Mouse (Mus musculus) cerebellum, adult 11 months (tissue): ENCODE data around the gene Epp13.
"Not testable (repeated sequence)": the region's sequence is repeated elsewhere in the genome, so short reads cannot be mapped to it uniquely, and the experiment has no call there.

Source experiments
- DNase-seq: peaks from one replicate; pipeline ENCODE4 v3.0.0; 2022

Epp13 gene

DNA sequence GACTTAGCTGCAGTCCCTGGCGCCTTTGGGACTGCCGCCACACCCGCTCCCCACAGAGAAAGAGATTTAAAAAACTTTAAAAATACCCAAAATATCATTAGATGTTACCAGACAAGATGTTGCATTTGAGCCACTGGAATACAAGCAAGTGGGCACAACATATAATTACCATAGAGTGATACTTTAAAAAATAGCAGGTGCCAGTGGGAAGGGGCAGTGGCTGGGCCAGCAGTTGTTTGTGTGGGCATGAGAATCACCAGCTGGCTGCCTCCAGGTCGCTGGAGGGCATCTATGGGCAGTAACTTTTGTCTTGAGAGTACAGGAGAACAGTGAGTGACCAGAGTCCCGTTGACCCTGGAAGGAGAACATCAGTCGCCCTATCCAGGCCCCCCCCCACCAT is at the start of gene Epp13:
TSS of gene Epp13 (plus strand) at position 301 of the 400 bp plus-strand sequence.
- DNase-seq: no peak

DNA sequence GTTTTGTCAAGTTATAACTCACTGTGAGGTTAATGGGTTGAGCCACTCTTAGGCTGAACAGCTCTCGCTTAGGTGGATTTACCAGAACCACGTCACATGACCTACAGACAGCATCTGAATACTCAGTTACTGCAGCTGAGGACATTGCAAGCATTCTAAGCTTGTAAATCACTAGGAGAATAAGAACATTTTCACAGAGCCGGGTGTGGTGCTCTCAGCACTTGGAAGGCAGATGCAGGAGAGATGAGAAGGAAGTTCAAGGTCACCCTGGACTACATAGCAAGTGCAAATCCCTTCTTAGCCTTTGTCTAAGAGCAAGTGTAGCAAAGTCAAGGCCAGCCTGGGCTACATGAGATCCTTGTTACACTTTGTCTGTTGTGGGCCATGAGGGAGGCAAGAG is 48.3 kb upstream of the Epp13 start:
- DNase-seq: no peak

DNA sequence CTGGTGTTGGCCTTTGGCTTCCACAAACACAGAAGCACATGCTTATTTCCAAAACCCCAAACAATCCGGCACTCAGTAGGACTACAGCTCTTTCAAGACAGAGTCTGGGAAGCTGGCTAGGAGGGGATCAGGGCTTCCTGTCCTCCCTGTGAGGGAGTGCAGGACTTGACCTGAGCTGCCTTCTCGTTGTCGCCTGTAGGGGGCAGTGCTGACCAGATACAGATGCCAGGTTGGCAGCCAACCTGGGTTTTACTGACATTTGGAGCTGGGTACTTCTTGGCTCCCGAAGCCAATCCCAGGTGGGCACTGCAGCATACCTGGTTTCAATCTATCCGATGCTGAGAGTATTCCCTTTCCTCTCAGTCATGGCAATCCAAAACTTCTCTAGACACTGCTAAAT is 39.4 kb upstream of the Epp13 start:
- DNase-seq: peak; percentile 24

DNA sequence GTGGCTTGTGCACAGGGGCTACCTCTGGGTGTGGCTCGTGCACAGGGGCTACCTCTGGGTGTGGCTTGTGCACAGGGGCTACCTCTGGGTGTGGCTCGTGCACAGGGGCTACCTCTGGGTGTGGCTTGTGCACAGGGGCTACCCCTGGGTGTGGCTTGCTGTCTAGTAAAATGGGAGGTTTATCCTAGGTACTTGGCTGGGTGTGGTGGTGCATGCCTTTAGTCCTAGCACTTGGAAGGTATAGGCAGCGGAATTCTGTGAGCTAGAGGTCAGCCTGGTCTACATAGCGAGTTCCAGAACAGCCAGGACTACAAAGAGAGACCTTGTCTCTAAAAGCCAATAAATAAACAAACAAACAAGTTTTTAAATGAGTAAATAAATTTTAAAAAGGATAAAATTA is 37.8 kb upstream of the Epp13 start:
- DNase-seq: not testable (repeated sequence)

- no peak for DNase-seq
These were observed 32.4 kb upstream of the Epp13 start for GRCm38 (mm10) chr7:6220147-6220546.

DNA sequence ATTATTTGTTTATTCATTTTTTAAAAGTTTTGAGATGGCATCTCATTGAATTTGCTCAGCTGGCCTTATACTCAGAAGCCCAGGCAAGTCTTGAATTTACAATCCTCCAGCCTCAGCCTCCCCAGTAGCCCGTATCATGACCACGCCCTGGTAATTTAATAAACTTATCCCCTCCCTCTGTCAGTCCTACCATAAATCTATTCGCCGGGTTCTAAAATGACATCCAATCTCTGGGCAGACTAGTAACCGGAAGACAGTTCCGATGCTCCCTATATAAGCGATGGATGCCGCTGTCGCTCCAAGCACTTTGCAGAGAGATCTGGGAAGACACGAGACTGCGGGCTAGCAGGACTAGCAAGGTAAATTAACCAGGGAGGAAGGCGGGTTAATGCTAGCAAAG is 30.5 kb upstream of the Epp13 start, which contains the start of gene Zscan5b:
TSS of gene Zscan5b (plus strand) at position 301 of the 400 bp plus-strand sequence.
- DNase-seq: no peak

GRCm38 (mm10) chr7:6228491-6228890 is 24.0 kb upstream of the Epp13 start:
- DNase-seq: not testable (repeated sequence)

GRCm38 (mm10) chr7:6239787-6240186 is 12.7 kb upstream of the Epp13 start:
- DNase-seq: no peak

GRCm38 (mm10) chr7:6240841-6241425 is 11.6 kb upstream of the Epp13 start:
- DNase-seq: peak; percentile 33

- no peak for DNase-seq
These were observed 7.9 kb upstream of the Epp13 start for GRCm38 (mm10) chr7:6244361-6245292.

DNA sequence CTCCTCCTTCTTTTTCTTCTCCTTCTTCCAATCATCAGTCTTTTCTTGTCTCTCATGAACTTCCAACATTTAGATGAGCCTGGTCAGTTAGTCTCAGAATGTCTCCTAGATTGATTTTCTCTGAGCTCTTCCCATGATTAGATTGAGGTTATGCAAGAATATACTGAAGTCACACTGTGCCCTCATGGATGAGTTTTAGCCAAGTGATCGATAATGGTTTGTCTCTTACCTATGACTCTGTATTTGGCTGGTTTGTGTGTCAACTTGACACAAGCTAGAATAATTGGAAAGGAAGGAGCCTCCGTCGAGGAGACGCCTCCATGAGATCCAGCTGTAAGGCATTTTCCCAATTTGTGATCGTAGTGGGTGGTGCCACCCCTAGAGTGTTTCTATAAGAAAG is 1.9 kb downstream of the Epp13 start:
- DNase-seq: no peak

GRCm38 (mm10) chr7:6257386-6257785 is 4.9 kb downstream of the Epp13 start:
- no peak for DNase-seq

DNA sequence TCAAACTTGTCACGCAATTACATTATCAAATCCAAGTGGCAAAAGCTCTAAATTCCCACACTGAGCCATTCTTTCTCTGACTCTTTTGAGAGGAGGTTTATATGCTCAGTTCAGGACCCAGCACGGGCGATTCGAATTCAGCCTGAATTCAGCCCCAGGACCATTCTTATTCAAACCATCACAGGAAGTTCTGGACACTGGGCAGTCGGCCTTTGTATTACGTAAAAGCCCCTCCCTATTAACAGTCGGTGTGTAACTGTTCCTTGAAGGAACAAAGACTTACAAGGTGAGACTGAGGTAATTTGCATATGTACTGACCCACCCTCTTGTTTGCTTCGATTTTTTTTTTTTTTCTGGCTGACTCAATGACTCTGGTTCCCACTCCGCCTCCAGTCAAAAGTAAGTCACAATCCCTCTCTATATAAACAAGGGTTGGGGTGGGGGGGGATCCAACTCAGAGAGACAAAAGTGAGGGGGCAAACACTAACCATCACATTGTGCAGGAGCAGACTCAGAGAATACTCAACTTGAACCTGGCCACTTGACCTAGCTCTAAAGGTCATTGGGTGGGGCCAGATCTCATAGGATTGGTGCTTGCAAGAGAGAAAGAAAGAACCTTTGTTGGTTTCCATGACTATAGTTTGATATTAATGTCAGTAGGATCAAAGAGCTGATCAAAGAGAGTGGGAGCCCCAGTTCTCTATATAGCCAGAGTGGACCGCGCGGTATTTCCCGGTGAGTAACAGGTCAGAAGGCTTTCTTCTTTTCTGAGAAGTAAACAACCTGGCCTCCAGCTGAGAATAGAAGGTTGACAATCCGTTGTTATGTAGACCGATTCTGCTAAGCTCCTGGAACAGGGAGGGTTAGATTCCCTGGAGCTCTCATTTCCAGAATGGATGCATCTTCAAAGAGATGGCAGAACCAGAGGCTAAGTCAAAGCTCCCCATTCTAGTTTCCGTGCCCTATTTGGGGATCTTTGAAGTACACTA is 6.0 kb downstream of the Epp13 start:
- no peak for DNase-seq

DNA sequence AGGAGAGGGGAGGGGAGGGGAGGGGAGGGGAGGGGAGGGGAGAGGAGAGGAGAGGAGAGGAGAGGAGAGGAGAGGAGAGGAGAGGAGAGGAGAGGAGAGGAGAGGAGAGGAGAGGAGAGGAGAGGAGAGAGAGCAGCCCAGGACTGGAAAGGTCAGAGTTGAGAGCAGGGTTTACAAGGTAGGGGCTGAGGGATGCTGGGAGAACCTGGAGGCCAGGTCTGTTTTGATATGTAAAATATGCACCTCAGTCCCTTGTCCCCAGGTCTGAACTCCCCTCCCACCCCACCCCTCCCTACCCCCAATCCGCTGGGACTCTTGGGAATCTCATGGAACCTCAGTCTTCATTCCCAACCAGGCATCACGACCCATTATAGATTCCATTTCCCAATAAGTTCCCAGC is 7.5 kb downstream of the Epp13 start:
- not testable (repeated sequence) for DNase-seq

DNA sequence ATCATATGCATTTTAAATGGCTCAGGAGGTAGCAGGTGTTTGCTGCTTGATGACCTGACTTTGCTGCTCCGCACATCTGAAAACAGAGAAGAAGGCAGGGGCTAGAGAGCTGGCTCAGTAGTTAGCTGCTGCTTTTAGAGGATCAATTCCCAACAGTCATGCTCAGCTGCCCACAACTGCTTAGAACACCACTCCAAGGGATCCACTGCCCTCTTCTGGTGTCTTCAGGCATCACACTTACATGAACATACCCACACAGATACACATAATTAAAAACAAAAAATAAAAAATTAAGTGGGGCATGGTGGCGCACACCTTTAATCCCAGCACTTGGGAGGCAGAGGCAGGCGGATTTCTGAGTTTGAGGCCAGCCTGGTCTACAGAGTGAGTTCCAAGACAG is 9.6 kb downstream of the Epp13 start:
- no peak for DNase-seq

- no peak for DNase-seq
These were observed 10.5 kb downstream of the Epp13 start for GRCm38 (mm10) chr7:6262984-6263383.

DNA sequence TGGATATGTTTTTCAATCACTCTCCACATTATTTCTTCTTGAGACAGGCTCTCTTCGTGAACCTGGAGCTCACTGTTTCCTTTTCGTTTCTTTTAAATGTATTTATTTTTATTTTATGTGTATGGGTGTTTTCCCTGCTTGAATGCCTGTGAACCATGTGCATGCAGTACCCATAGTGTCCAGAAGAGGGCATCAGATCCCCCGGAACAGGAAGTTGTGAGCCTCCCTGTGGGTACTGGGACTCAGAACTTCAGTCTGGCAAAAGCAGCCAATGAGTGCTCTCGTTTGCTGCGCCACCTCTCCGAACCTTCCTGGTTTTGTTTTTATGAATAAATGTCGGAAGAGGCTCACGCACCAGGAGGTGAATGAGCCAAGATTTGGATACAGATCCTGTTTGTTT is 13.2 kb downstream of the Epp13 start:
- DNase-seq: no peak

- DNase-seq: no peak
These were observed 25.4 kb downstream of the Epp13 start for GRCm38 (mm10) chr7:6277906-6278305.

- DNase-seq: peak; percentile 68
These were observed 30.2 kb downstream of the Epp13 start for GRCm38 (mm10) chr7:6282749-6283148.

DNA sequence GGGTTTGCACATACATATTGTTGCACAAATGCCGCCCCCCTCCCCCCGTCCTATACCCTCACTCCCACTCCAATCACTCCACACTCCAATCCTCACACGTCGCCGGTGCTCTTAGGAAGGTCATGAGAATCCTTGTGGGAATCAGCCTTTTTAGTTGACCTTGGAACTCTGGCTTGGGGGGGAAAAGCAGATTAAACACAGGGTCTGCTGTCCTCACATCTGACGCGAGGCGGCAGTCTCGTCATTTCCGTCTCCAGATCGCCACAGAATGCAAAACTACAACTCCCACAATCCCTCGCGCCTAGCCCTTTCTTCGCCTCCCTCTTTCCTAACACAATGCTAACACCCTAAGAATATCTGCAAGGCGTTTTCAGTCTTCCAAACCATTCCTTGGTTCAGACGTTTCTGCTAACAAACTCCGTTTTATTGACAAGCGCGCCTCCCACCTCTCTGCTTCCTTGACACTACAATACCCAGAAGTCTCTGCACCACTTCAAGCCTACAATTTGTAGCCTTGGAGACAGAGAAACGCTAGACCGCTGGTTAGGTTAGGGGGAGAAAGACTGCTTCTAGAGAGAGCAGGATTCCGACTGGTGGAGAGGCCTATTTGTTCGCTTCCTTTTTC is 31.1 kb downstream of the Epp13 start:
- DNase-seq: peak; percentile 70

- no peak for DNase-seq
These were observed 32.0 kb downstream of the Epp13 start for GRCm38 (mm10) chr7:6284442-6285012.

GRCm38 (mm10) chr7:6285366-6285765 is 32.9 kb downstream of the Epp13 start:
- no peak for DNase-seq
